Mouse (Mus musculus): ENCODE results near the gene Gdpd1. TPM values are rescaled to one million over a fixed set of nuclear protein-coding genes. Genes with fewer than 3 reads are reported as not detected.

Gene Gdpd1
- polyA plus RNA-seq, 1 experiment from 2014 or later: 23.7 TPM

GRCm38 (mm10) chr11:86995625-86996221 lies 78.1 kb downstream of the Gdpd1 start:
- Histone ChIP-seq H3K4me2 (replicated peaks) (no peak overlapping the region), H3K9ac (no peak overlapping the region), H3K9me3 (no peaks in the 10 kb centered on the region), H3K4me3 (replicated peaks) (no peak overlapping the region), H3K27me3 (replicated peaks) (no peaks in the 10 kb centered on the region), H3K27ac (no peak overlapping the region; the same call in 1 of the 2 replicates), H3K4me1 (replicated peaks) (peaks cover 11% of the 10 kb centered on the region; the same call in 1 of the 2 replicates), H3K36me3 (no peaks in the 10 kb centered on the region)
- WGBS: 43% methylated on average over 6 of the region's 6 CpGs
- ATAC-seq: no peak

- Histone ChIP-seq H3K27me3 (replicated peaks) (no peaks in the 10 kb centered on the region), H3K36me3 (no peaks in the 10 kb centered on the region), H3K27ac (peak overlapping the region; percentile 92; the same call in 1 of the 2 replicates), H3K4me2 (replicated peaks) (no peak overlapping the region; the same call in 1 of the 2 replicates), H3K4me3 (replicated peaks) (no peak overlapping the region), H3K9me3 (no peaks in the 10 kb centered on the region), H3K9ac (no peak overlapping the region), H3K4me1 (replicated peaks) (peaks cover 16% of the 10 kb centered on the region; the same call in 1 of the 2 replicates)
- ATAC-seq: no peak
- 33% methylated on average over 10 of the region's 10 CpGs for WGBS
Measured at GRCm38 (mm10) chr11:86994791-86995624, 78.9 kb downstream of the Gdpd1 start.

GRCm38 (mm10) chr11:86994330-86994729 lies 79.5 kb downstream of the Gdpd1 start:
- 14% methylated on average over 6 of the region's 6 CpGs for WGBS
- peak; percentile 19; the same call in 1 of the 2 replicates for ATAC-seq
- Histone ChIP-seq H3K27me3 (replicated peaks) (no peaks in the 10 kb centered on the region), H3K4me1 (replicated peaks) (peaks cover 16% of the 10 kb centered on the region; the same call in 1 of the 2 replicates), H3K27ac (peak overlapping the region; percentile 92), H3K4me2 (replicated peaks) (peak overlapping the region; percentile 91), H3K9me3 (no peaks in the 10 kb centered on the region), H3K36me3 (no peaks in the 10 kb centered on the region), H3K4me3 (replicated peaks) (peak overlapping the region; percentile 97), H3K9ac (0 out of 2 replicates have a peak overlapping the region, but pooled peaks have one; percentile 53)

DNA sequence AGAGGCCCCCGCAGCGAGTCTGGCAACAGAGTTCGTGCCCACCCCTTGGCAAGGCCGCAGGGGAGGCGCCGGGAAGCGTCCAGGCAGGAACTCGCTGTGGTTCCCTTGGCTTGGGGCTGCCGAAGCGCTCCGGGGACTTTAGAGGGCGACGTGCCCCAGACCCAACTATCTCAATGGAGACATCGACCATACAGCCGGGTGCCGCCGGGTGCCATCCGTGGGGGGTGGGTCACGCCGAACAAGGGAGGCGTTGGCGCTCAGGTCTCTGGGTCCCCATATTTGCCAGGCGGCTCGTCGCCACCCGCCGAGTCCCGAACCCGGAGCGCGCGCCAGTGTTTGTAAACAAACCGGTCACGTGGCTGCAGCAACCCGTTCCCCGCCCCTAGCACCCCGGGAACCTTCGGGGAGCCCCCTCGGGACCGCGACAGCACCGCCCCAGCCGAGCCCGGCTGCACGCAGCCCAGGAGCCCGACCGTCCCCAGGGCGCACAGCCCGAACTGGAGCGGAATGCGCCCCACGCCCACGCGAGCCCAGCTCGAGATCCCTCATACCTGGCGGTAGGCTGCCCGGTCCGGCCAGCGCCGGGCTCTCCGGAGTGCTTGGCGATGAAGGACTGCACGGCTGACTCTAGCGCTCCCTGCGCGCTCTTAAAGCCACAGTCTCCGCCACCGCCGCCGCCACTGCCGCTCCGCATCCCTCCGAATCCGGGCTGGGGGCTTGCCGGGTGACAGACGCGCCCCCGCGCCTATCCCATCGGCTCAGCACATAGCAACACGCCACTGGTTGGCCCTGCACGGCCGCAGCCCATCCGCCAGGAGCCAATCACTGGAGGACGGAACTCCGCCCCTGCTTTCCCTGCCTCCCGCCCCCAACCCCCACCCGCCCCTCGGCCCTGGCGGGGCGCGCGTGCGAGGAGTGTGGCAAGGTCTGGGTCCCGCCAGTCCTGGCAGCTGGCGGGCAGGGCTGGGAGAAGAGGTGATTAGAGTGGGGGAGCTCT lies 80.5 kb downstream of the Gdpd1 start, which contains the start of gene Ypel2:
TSS of gene Ypel2 (minus strand) at position 667 of the 997 bp plus-strand sequence.
- under 1% methylated on average over 96 of the region's 96 CpGs for WGBS
- H3K4me3 ChIP-seq (replicated peaks): peak within 1 kb of the TSS; percentile 97
- no peaks in the 10 kb centered on the region for H3K9me3 ChIP-seq
- peak within 1 kb of the TSS; percentile 92 for H3K27ac ChIP-seq
- H3K36me3 ChIP-seq: no peaks in the 10 kb centered on the region
- ATAC-seq: peak; percentile 98
- no peaks in the 10 kb centered on the region for H3K27me3 ChIP-seq (replicated peaks)
- H3K4me1 ChIP-seq (replicated peaks): peaks cover 16% of the 10 kb centered on the region; the same call in 1 of the 2 replicates
- H3K9ac ChIP-seq: peak within 1 kb of the TSS; percentile 88
- H3K4me2 ChIP-seq (replicated peaks): peak within 1 kb of the TSS; percentile 91

GRCm38 (mm10) chr11:86992461-86992988 lies 81.3 kb downstream of the Gdpd1 start:
- no peaks in the 10 kb centered on the region for H3K27me3 ChIP-seq (replicated peaks)
- WGBS: 4% methylated on average over 13 of the region's 13 CpGs
- peak overlapping the region; percentile 97 for H3K4me3 ChIP-seq (replicated peaks)
- ATAC-seq: no peak
- H3K36me3 ChIP-seq: no peaks in the 10 kb centered on the region
- H3K4me2 ChIP-seq (replicated peaks): peak overlapping the region; percentile 91
- H3K9ac ChIP-seq: peak overlapping the region; percentile 88
- no peaks in the 10 kb centered on the region for H3K9me3 ChIP-seq
- peak overlapping the region; percentile 92; the same call in 1 of the 2 replicates for H3K27ac ChIP-seq
- H3K4me1 ChIP-seq (replicated peaks): peaks cover 16% of the 10 kb centered on the region; the same call in 1 of the 2 replicates

GRCm38 (mm10) chr11:86991241-86991640 lies 82.6 kb downstream of the Gdpd1 start:
- ATAC-seq: no peak
- WGBS: 89% methylated on average over 4 of the region's 4 CpGs
- H3K36me3 ChIP-seq: no peaks in the 10 kb centered on the region
- peak overlapping the region; percentile 91; the same call in 1 of the 2 replicates for H3K4me2 ChIP-seq (replicated peaks)
- no peaks in the 10 kb centered on the region for H3K9me3 ChIP-seq
- no peak overlapping the region for H3K27ac ChIP-seq
- peaks cover 16% of the 10 kb centered on the region; the same call in 1 of the 2 replicates for H3K4me1 ChIP-seq (replicated peaks)
- H3K27me3 ChIP-seq (replicated peaks): no peaks in the 10 kb centered on the region
- no peak overlapping the region for H3K9ac ChIP-seq
- H3K4me3 ChIP-seq (replicated peaks): no peak overlapping the region

DNA sequence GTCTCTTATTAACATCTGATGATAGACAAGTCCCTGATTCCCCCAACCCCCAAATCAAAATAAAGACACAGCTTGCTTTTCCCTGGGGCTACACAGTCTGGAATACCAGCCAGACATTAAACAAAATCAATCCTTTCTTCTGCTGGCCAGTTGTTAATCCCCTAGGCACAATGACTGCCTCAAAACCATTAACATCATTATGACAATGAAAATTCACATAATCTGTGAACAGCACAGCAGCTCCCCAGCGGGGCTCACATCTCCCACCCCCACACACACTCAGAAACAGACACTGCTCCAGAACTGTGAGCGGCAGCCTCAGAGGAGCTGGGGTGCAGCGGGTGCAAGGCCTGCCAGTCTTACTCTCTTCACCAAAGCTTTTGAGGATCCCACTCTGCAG lies 83.6 kb downstream of the Gdpd1 start:
- WGBS: 72% methylated on average over 3 of the region's 3 CpGs
- H3K4me1 ChIP-seq (replicated peaks): peaks cover 14% of the 10 kb centered on the region; the same call in 1 of the 2 replicates
- H3K4me3 ChIP-seq (replicated peaks): no peak overlapping the region
- 0 out of 2 replicates have a peak overlapping the region, but pooled peaks have one; percentile 4 for H3K27ac ChIP-seq
- H3K9me3 ChIP-seq: no peaks in the 10 kb centered on the region
- H3K27me3 ChIP-seq (replicated peaks): no peaks in the 10 kb centered on the region
- no peaks in the 10 kb centered on the region for H3K36me3 ChIP-seq
- H3K4me2 ChIP-seq (replicated peaks): no peak overlapping the region
- no peak for ATAC-seq
- no peak overlapping the region for H3K9ac ChIP-seq

GRCm38 (mm10) chr11:86984990-86985389 lies 88.9 kb downstream of the Gdpd1 start:
- WGBS: 86% methylated on average over 3 of the region's 3 CpGs
- H3K27ac ChIP-seq: no peak overlapping the region
- no peak overlapping the region for H3K4me2 ChIP-seq (replicated peaks)
- H3K27me3 ChIP-seq (replicated peaks): no peaks in the 10 kb centered on the region
- no peak overlapping the region for H3K9ac ChIP-seq
- no peak for ATAC-seq
- H3K9me3 ChIP-seq: no peaks in the 10 kb centered on the region
- no peaks in the 10 kb centered on the region for H3K4me1 ChIP-seq (replicated peaks)
- no peaks in the 10 kb centered on the region for H3K36me3 ChIP-seq
- H3K4me3 ChIP-seq (replicated peaks): no peak overlapping the region

MicroRNAs encoded within 50 kb of the gene (microRNA counts, 519-probe panel; counts per million panel counts)
- 3,858 counts per million, percentile 92 among the panel's probes with 10 or more counts for microRNA mmu-miR-301a

Other genes starting within 250 kb of the Gdpd1 start
- 7.5 TPM in 2 replicates for gene Ypel2, start 80.4 kb downstream of the Gdpd1 start, polyA plus RNA-seq (2015; fragmentation: Nextera tagmentation; extraction: Ambion mirVana)
- gene Smg8, start 12.7 kb upstream of the Gdpd1 start, polyA plus RNA-seq (2015; fragmentation: Nextera tagmentation; extraction: Ambion mirVana): 16.4 and 18.2 TPM in 2 replicates
- 6.6 and 6.8 TPM in 2 replicates for gene Prr11, start 34.6 kb upstream of the Gdpd1 start, polyA plus RNA-seq (2015; fragmentation: Nextera tagmentation; extraction: Ambion mirVana)
- 41.2 and 46.6 TPM in 2 replicates for gene Ska2, start 35.2 kb upstream of the Gdpd1 start, polyA plus RNA-seq (2015; fragmentation: Nextera tagmentation; extraction: Ambion mirVana)
- 24.5 and 26.4 TPM in 2 replicates for gene Trim37, start 53.0 kb upstream of the Gdpd1 start, polyA plus RNA-seq (2015; fragmentation: Nextera tagmentation; extraction: Ambion mirVana)